Mouse (Mus musculus) testis, adult 2 months (tissue): Measurements from ENCODE around the gene Gm5796.
"Not testable (repeated sequence)": the region's sequence is repeated elsewhere in the genome, so short reads cannot be mapped to it uniquely, and the experiment has no call there.

ENCODE experiments used
- CTCF ChIP-seq: fragments of 200-500 bp; IDR thresholded peaks from 2 replicates; pipeline ENCODE4 v1.5.1; 2012; ENCODE audit warnings: low read depth, mild to moderate bottlenecking, inconsistent platforms, low read length, moderate library complexity; ENCODE audit not compliant: control insufficient read depth, insufficient read depth, insufficient replicate concordance
- POLR2A ChIP-seq: fragments of 200-500 bp; IDR thresholded peaks from 2 replicates; pipeline ENCODE4 v1.6.1; 2012; ENCODE audit warnings: low read depth, mild to moderate bottlenecking, inconsistent platforms, low read length, moderate library complexity; ENCODE audit not compliant: control insufficient read depth

GRCm38 (mm10) chr14:4083820-4084219 is 60.1 kb downstream of the Gm5796 start, which contains the start of gene Gm3115:
- not testable (repeated sequence) for TF ChIP-seq POLR2A, CTCF
